Mouse (Mus musculus): Measurements from ENCODE around the gene Mndal.
"Not testable (repeated sequence)": the region's sequence is repeated elsewhere in the genome, so short reads cannot be mapped to it uniquely, and the experiment has no call there.

- TF ChIP-seq POLR2A (IDR thresholded peaks at IDR 0.05; ENCODE audit: borderline replicate concordance, extremely low read depth, insufficient read depth, insufficient read length, poor library complexity, severe bottlenecking); CTCF (IDR thresholded peaks at IDR 0.05; ENCODE audit: borderline replicate concordance, extremely low read depth, insufficient read depth, insufficient read length): not testable (repeated sequence)
Measured at GRCm38 (mm10) chr1:173802689-173803281, 139.5 kb downstream of the Mndal start.
